Comparison of ENCODE assay signal across 8 mouse cellular contexts in genomic region chr11:52345939-52346634, GRCm38 (mm10). TPM values are rescaled to one million over a fixed set of nuclear protein-coding genes. Genes with fewer than 3 reads are reported as not detected.
DNase-seq lines count a peak whose midpoint lies in the region; ATAC-seq and TF ChIP-seq lines count a peak whose summit lies in the region.

No protein-coding gene starts in this region.

- TF ChIP-seq RAD21 in MEL (IDR thresholded peaks at IDR 0.05; ENCODE audit: low read depth, low read length) = peak; percentile 89

- peak overlapping the region; percentile 57 to 69 for H3K4me3 ChIP-seq in MEL (ENCODE audit: control insufficient read depth in 1 of 2, insufficient read depth in 1 of 2, low read depth in 2 of 2, low read length in 2 of 2)
- H3K4me3 ChIP-seq in forebrain, postnatal 0 days (ENCODE audit: low read depth, low read length) = peak overlapping the region; percentile 28
- H3K4me3 ChIP-seq in lung, embryonic 16.5 days (ENCODE audit: low read length) = peak overlapping the region; percentile 41

- peaks cover 0 to 9% of the 10 kb centered on the region in 2 experiments; a peak in 2 of 4 replicates for H3K36me3 ChIP-seq in MEL (ENCODE audit: control insufficient read depth in 1 of 2, insufficient read depth in 2 of 2, low read length in 2 of 2)
- H3K36me3 ChIP-seq in forebrain, postnatal 0 days (ENCODE audit: insufficient read depth) = no peaks in the 10 kb centered on the region
- H3K36me3 ChIP-seq in lung, embryonic 16.5 days (ENCODE audit: control insufficient read depth, insufficient read depth, low read length) = no peaks in the 10 kb centered on the region

- no peaks in the 10 kb centered on the region for H3K79me2 ChIP-seq in MEL (ENCODE audit: control insufficient read depth, insufficient read depth, low read length, poor library complexity)

- peaks cover 4 to 20% of the 10 kb centered on the region in 2 experiments for H3K4me1 ChIP-seq in MEL (ENCODE audit: control insufficient read depth in 1 of 2, insufficient read depth in 2 of 2, low read length in 2 of 2)
- H3K4me1 ChIP-seq in forebrain, postnatal 0 days (ENCODE audit: insufficient read depth) = 0 out of 2 replicates have a peak, but pooled peaks cover 3% of the 10 kb centered on the region
- peaks cover 9% of the 10 kb centered on the region for H3K4me1 ChIP-seq in lung, embryonic 16.5 days (replicated peaks; ENCODE audit: control insufficient read depth, insufficient read depth, low read length)

- H3K9ac ChIP-seq in MEL (ENCODE audit: control insufficient read depth, low read depth, low read length, poor library complexity, severe bottlenecking) = peak overlapping the region; percentile 37
- peak overlapping the region; percentile 42 for H3K9ac ChIP-seq in forebrain, postnatal 0 days
- H3K9ac ChIP-seq in lung, embryonic 16.5 days (ENCODE audit: low read length) = peak overlapping the region; percentile 47

- WGBS in forebrain, postnatal 0 days = 14% methylated on average over 9 of the region's 12 CpGs
- WGBS in lung, embryonic 16.5 days = 11% methylated on average over 11 of the region's 12 CpGs

- peak; percentile 88 for ATAC-seq in forebrain, postnatal 0 days
- peak; percentile 64 to 72; a peak in 2 of 4 replicates for ATAC-seq in hematopoietic stem cell, adult 5-6 weeks (replicated peaks in 1 of 2; ENCODE audit: insufficient read depth in 1 of 2, low FRiP score in 2 of 2, low TSS enrichment in 1 of 2, low read depth in 1 of 2, poor library complexity in 2 of 2, severe bottlenecking in 2 of 2)
- peak; percentile 63 for ATAC-seq in lung, embryonic 16.5 days (ENCODE audit: low read depth)

- TF ChIP-seq EP300 in MEL (IDR thresholded peaks at IDR 0.05; ENCODE audit: low read depth in 1 of 2, low read length in 2 of 2) = no peak

- H3K9me3 ChIP-seq in MEL (replicated peaks; ENCODE audit: insufficient read depth, low read length) = no peaks in the 10 kb centered on the region
- H3K9me3 ChIP-seq in forebrain, postnatal 0 days (ENCODE audit: low read length) = no peaks in the 10 kb centered on the region
- no peaks in the 10 kb centered on the region for H3K9me3 ChIP-seq in lung, embryonic 16.5 days (ENCODE audit: control insufficient read depth, low read length)

- no peaks in the 10 kb centered on the region for H3K27me3 ChIP-seq in MEL (ENCODE audit: control insufficient read depth in 1 of 2, insufficient read depth in 2 of 2, low read length in 2 of 2)
- no peaks in the 10 kb centered on the region for H3K27me3 ChIP-seq in forebrain, postnatal 0 days (ENCODE audit: insufficient read depth, low read length)
- no peaks in the 10 kb centered on the region for H3K27me3 ChIP-seq in lung, embryonic 16.5 days (ENCODE audit: control insufficient read depth, insufficient read depth, low read depth, low read length)

- peak; percentile 96 for DNase-seq in MEL (ENCODE audit: low read depth, low spot score)
- DNase-seq in cerebellum, adult 18-20 months = peak; percentile 86 to 92
- peak; percentile 95 for DNase-seq in forebrain, postnatal 0 days
- DNase-seq in layer of hippocampus, adult 9-10 months (ENCODE audit: low spot score) = peak; percentile 82
- peak; percentile 70 for DNase-seq in ovary, postnatal 10 days (ENCODE audit: low spot score)
- DNase-seq in thymus, postnatal 10 days (ENCODE audit: low spot score in 2 of 2) = peak; percentile 85 to 94

- TF ChIP-seq POLR2A in MEL (IDR thresholded peaks at IDR 0.05; ENCODE audit: control insufficient read depth in 1 of 2, insufficient read depth in 1 of 2, low read depth in 1 of 2, low read length in 2 of 2, poor library complexity in 1 of 2) = no peak

- H3K27ac ChIP-seq in MEL (ENCODE audit: control insufficient read depth, low read depth, low read length) = no peak overlapping the region; the same call in 1 of the 2 replicates
- peak overlapping the region; percentile 80 for H3K27ac ChIP-seq in forebrain, postnatal 0 days (ENCODE audit: low read depth, low read length)
- peak overlapping the region; percentile 63; the same call in 1 of the 2 replicates for H3K27ac ChIP-seq in lung, embryonic 16.5 days (ENCODE audit: low read length)

- peak; percentile 92 to 99 (median 98) for TF ChIP-seq CTCF in MEL (IDR thresholded peaks at IDR 0.05 in 2 of 3, conservative IDR thresholded peaks at IDR 0.05 in 1 of 3; ENCODE audit: control insufficient read depth in 1 of 3, insufficient read depth in 1 of 3, low read depth in 2 of 3, low read length in 3 of 3, poor library complexity in 1 of 3, severe bottlenecking in 1 of 3)
- TF ChIP-seq CTCF in forebrain, postnatal 0 days (IDR thresholded peaks at IDR 0.05; ENCODE audit: low read depth) = peak; percentile 94

- peak overlapping the region; percentile 48 for H3K4me2 ChIP-seq in forebrain, postnatal 0 days (ENCODE audit: low read depth)
- peak overlapping the region; percentile 61 for H3K4me2 ChIP-seq in lung, embryonic 16.5 days (ENCODE audit: low read depth, low read length)

TF ChIP-seq in MEL, 35 proteins besides CTCF, POLR2A, EP300 and RAD21 (continues in another document):
- TF ChIP-seq ZKSCAN1 (IDR thresholded peaks at IDR 0.05; ENCODE audit: low read depth, low read length) (peak; percentile 46; the same call in 1 of the 2 replicates), CHD2 (IDR thresholded peaks at IDR 0.05; ENCODE audit: low read length) (no peak), ZNF384 (IDR thresholded peaks at IDR 0.05; ENCODE audit: low read depth, low read length) (peak; percentile 26; the same call in 1 of the 2 replicates), ETS1 (IDR thresholded peaks at IDR 0.05; ENCODE audit: low read depth, low read length) (no peak), TAL1 (IDR thresholded peaks at IDR 0.05; ENCODE audit: low read length) (no peak), SIN3A (IDR thresholded peaks at IDR 0.05; ENCODE audit: low read length) (peak; percentile 78), MAX (IDR thresholded peaks at IDR 0.05; ENCODE audit: low read length) (no peak), GATA1 (IDR thresholded peaks at IDR 0.05; ENCODE audit: low read depth, low read length) (no peak), MAZ (IDR thresholded peaks at IDR 0.05; ENCODE audit: low read depth, low read length) (peak; percentile 39; the same call in 1 of the 2 replicates), TCF12 (IDR thresholded peaks at IDR 0.05; ENCODE audit: low read depth, low read length) (no peak), CHD1 (IDR thresholded peaks at IDR 0.05; ENCODE audit: low read depth, low read length) (no peak), NELFE (IDR thresholded peaks at IDR 0.05; ENCODE audit: low read depth, low read length) (no peak), ZC3H11A (IDR thresholded peaks at IDR 0.05; ENCODE audit: low read depth, low read length) (peak; percentile 65), MYC (IDR thresholded peaks at IDR 0.05; ENCODE audit: low read depth, low read length) (0 out of 2 replicates have a peak, but pooled peaks have one; percentile 53), POLR2AphosphoS2 (IDR thresholded peaks at IDR 0.05; ENCODE audit: low read length) (no peak), UBTF (IDR thresholded peaks at IDR 0.05; ENCODE audit: borderline replicate concordance, insufficient read depth, low read depth, low read length) (no peak), JUND (IDR thresholded peaks at IDR 0.05; ENCODE audit: low read depth, low read length) (no peak), E2F4 (IDR thresholded peaks at IDR 0.05; ENCODE audit: borderline replicate concordance, low read depth, low read length) (no peak), MYB (IDR thresholded peaks at IDR 0.05; ENCODE audit: low read depth, low read length) (no peak), USF2 (IDR thresholded peaks at IDR 0.05; ENCODE audit: borderline replicate concordance in 1 of 2, insufficient read depth in 1 of 2, low read depth in 1 of 2, low read length in 2 of 2) (no peak), TBP (IDR thresholded peaks at IDR 0.05; ENCODE audit: low read depth, low read length) (no peak), KAT2A (conservative IDR thresholded peaks at IDR 0.05; ENCODE audit: low read depth, low read length) (no peak), MEF2A (IDR thresholded peaks at IDR 0.05; ENCODE audit: extremely low read depth, insufficient replicate concordance, low read depth, low read length, poor library complexity, severe bottlenecking) (no peak), MAFK (IDR thresholded peaks at IDR 0.05; ENCODE audit: borderline replicate concordance, low read depth, low read length) (no peak), NRF1 (IDR thresholded peaks at IDR 0.05; ENCODE audit: insufficient read depth, low read depth, low read length, poor library complexity, severe bottlenecking) (no peak), RCOR1 (IDR thresholded peaks at IDR 0.05; ENCODE audit: low read depth, low read length) (peak; percentile 43; the same call in 1 of the 2 replicates), GABPA (IDR thresholded peaks at IDR 0.05; ENCODE audit: low read depth, low read length) (no peak), ELF1 (IDR thresholded peaks at IDR 0.05; ENCODE audit: low read depth, low read length) (0 out of 2 replicates have a peak, but pooled peaks have one; percentile 30), HCFC1 (IDR thresholded peaks at IDR 0.05; ENCODE audit: low read depth, low read length) (peak; percentile 43; the same call in 1 of the 2 replicates), POLR2AphosphoS5 (IDR thresholded peaks at IDR 0.05; ENCODE audit: borderline replicate concordance, low read depth, low read length) (no peak), MXI1 (IDR thresholded peaks at IDR 0.05; ENCODE audit: low read depth, low read length) (peak; percentile 58)

RNA-seq across cellular contexts. Expression of gene Vdac1, which starts 14.6 kb away (rescaled TPM):
- total RNA-seq in MEL (2012; rRNA removed) = 381 and 395 TPM in 2 replicates
- polyA plus RNA-seq in MEL (2012; ENCODE audit: insufficient read depth in 1 of 2, insufficient read length in 2 of 2, low read depth in 1 of 2, low replicate concordance in 2 of 2, missing spikeins in 1 of 2) = 100 to 1,000 TPM; 257 to 389 TPM
- 306 and 330 TPM in 2 replicates for total RNA-seq in forebrain, postnatal 0 days (2014; rRNA removed)
- polyA plus RNA-seq in forebrain, postnatal 0 days (2015; fragmentation: Nextera tagmentation; extraction: Ambion mirVana) = 327 and 401 TPM in 2 replicates
- total RNA-seq in hematopoietic stem cell, adult 5-6 weeks (2017) = 173 and 192 TPM in 2 replicates
- 255 and 264 TPM in 2 replicates for polyA plus RNA-seq in lung, embryonic 16.5 days (2015; fragmentation: Nextera tagmentation; extraction: Ambion mirVana)

RNA-seq across cellular contexts. Expression of gene 9530068E07Rik, which starts 50.1 kb away (rescaled TPM):
- 75.4 and 85.9 TPM in 2 replicates for total RNA-seq in MEL (2012; rRNA removed)
- polyA plus RNA-seq in MEL (2012; ENCODE audit: insufficient read depth in 1 of 2, insufficient read length in 2 of 2, low read depth in 1 of 2, low replicate concordance in 2 of 2, missing spikeins in 1 of 2) = 10 to 100 TPM in 1 of 2 experiments, not detected in 1; 75.7 TPM
- total RNA-seq in forebrain, postnatal 0 days (2014; rRNA removed) = 97.9 and 115 TPM in 2 replicates
- polyA plus RNA-seq in forebrain, postnatal 0 days (2015; fragmentation: Nextera tagmentation; extraction: Ambion mirVana) = 119 and 127 TPM in 2 replicates
- 66.2 and 66.6 TPM in 2 replicates for total RNA-seq in hematopoietic stem cell, adult 5-6 weeks (2017)
- polyA plus RNA-seq in lung, embryonic 16.5 days (2015; fragmentation: Nextera tagmentation; extraction: Ambion mirVana) = 226 and 238 TPM in 2 replicates
